Mouse (Mus musculus) spleen, adult 2 months (tissue): Measurements from ENCODE around the gene Anks6.

Source experiments
- CTCF ChIP-seq: fragments of 200-500 bp; IDR thresholded peaks from 2 replicates; pipeline ENCODE4 v1.5.1; 2011; ENCODE audit warnings: mild to moderate bottlenecking, inconsistent platforms; ENCODE audit not compliant: insufficient read depth, insufficient read length, insufficient replicate concordance; ENCODE audit errors: extremely low read depth
- POLR2A ChIP-seq: fragments of 200-500 bp; IDR thresholded peaks from 2 replicates; pipeline ENCODE4 v1.6.1; 2011; ENCODE audit warnings: low read depth, low read length, inconsistent platforms

GRCm38 (mm10) chr4:46987809-46988208, 69.4 kb downstream of the Anks6 start:
- TF ChIP-seq CTCF (no peak), POLR2A (no peak)
